Mouse (Mus musculus): ENCODE measurements around the gene Cdk14. TPM values are rescaled to one million over a fixed set of nuclear protein-coding genes. Genes with fewer than 3 reads are reported as not detected.

Cdk14 gene
- total RNA-seq, 1 experiment, result 3.5 TPM

DNA sequence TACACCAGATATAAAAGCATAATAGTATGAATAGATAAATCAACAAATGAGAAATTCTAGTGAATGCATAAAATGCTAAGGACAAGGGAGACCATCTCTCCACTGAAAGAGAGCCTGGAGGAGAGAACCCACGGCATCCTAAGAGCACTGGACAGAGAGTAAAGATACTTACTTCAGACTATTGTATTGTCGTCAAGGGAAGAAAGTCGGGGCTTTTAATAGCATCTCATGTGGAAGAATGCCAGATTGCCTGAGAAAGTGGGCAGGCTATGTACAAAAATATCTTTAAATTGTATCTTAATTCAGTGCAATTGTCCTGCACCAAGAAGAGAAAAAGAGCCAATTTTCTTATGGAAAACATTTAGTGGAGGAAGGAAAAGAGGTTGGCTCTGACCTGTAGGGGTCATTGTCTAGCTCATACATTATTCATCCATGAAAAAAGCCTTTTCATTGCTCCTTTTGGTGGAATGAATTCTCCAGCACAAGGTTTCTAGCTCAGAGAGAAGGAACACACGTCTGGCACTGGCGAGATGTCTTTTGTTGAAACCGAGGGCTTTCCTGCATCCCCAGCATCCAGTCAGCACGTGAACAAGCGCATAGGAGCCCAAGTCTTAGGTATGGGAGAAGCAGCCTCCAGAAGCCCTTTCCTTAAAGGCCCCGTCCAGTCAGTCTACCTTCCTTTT is 646.9 kb downstream of the Cdk14 start:
- no peak overlapping the region for H3K9ac ChIP-seq (ENCODE audit: insufficient read depth, low read depth, low read length, poor library complexity, severe bottlenecking)
- in situ Hi-C loops (cut with MboI; ENCODE audit: low sequenced_read_pairs in 2 of 2, unreplicated experiment in 2 of 2), result no loop called here
- H3K9me3 ChIP-seq (ENCODE audit: control insufficient read depth, insufficient read depth, low read depth, low read length), result no peaks in the 10 kb centered on the region
- no peak for DNase-seq (ENCODE audit: low read depth, low spot score)
- no peak overlapping the region for H3K4me3 ChIP-seq (ENCODE audit: insufficient read depth in 1 of 2, low read depth in 1 of 2, low read length in 2 of 2, poor library complexity in 1 of 2, severe bottlenecking in 1 of 2)
- TF ChIP-seq ZC3H11A (IDR thresholded peaks at IDR 0.05; ENCODE audit: borderline replicate concordance, low read depth, low read length), result no peak
- TF ChIP-seq HCFC1 (IDR thresholded peaks at IDR 0.05; ENCODE audit: borderline replicate concordance, insufficient read depth, low read length), result no peak
- TF ChIP-seq ZNF384 (IDR thresholded peaks at IDR 0.05; ENCODE audit: low read depth, low read length), result no peak
- TF ChIP-seq MAFK (IDR thresholded peaks at IDR 0.05; ENCODE audit: insufficient read depth, low read depth, low read length), result no peak
- TF ChIP-seq CHD2 (IDR thresholded peaks at IDR 0.05; ENCODE audit: low read depth, low read length), result no peak
- no peaks in the 10 kb centered on the region for H3K36me3 ChIP-seq (ENCODE audit: control insufficient read depth, insufficient read depth, low read length, poor library complexity, severe bottlenecking)
- H3K27ac ChIP-seq (ENCODE audit: insufficient read depth, low read depth, low read length, poor library complexity, severe bottlenecking), result no peak overlapping the region
- no peaks in the 10 kb centered on the region for H3K4me1 ChIP-seq (ENCODE audit: control insufficient read depth in 2 of 2, insufficient read depth in 2 of 2, low read length in 2 of 2, poor library complexity in 1 of 2)

DNA sequence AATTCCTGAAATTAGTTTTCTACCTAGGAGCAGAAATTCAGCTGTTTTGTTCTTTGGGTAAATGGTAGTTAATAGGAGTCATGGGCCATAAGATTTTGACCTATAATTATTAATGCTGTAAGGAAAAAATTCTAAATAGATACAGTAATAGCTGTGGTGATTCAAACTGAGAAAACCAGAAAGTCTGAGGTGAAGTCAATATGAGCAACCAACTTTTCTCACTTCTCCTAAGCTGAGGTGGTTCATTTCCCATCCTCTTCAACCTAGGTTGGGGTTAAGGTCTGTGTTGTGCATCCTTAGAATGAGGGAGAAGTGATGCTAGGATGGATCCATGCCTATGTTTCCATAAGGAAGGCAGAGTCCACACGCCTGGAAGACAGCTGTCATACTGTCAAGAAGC is 649.5 kb downstream of the Cdk14 start:
- Histone ChIP-seq H3K9me3 (ENCODE audit: control insufficient read depth, insufficient read depth, low read depth, low read length) (no peaks in the 10 kb centered on the region), H3K4me3 (ENCODE audit: insufficient read depth in 1 of 2, low read depth in 1 of 2, low read length in 2 of 2, poor library complexity in 1 of 2, severe bottlenecking in 1 of 2) (no peak overlapping the region), H3K9ac (ENCODE audit: insufficient read depth, low read depth, low read length, poor library complexity, severe bottlenecking) (no peak overlapping the region), H3K27ac (ENCODE audit: insufficient read depth, low read depth, low read length, poor library complexity, severe bottlenecking) (no peak overlapping the region), H3K36me3 (ENCODE audit: control insufficient read depth, insufficient read depth, low read length, poor library complexity, severe bottlenecking) (no peaks in the 10 kb centered on the region), H3K4me1 (ENCODE audit: control insufficient read depth in 2 of 2, insufficient read depth in 2 of 2, low read length in 2 of 2, poor library complexity in 1 of 2) (no peaks in the 10 kb centered on the region)
- DNase-seq (ENCODE audit: low read depth, low spot score), result no peak
- in situ Hi-C loops (cut with MboI; ENCODE audit: low sequenced_read_pairs in 2 of 2, unreplicated experiment in 2 of 2), result no loop called here
- TF ChIP-seq MAFK (IDR thresholded peaks at IDR 0.05; ENCODE audit: insufficient read depth, low read depth, low read length), result no peak
- no peak for TF ChIP-seq ZNF384 (IDR thresholded peaks at IDR 0.05; ENCODE audit: low read depth, low read length)
- TF ChIP-seq ZC3H11A (IDR thresholded peaks at IDR 0.05; ENCODE audit: borderline replicate concordance, low read depth, low read length), result no peak

DNA sequence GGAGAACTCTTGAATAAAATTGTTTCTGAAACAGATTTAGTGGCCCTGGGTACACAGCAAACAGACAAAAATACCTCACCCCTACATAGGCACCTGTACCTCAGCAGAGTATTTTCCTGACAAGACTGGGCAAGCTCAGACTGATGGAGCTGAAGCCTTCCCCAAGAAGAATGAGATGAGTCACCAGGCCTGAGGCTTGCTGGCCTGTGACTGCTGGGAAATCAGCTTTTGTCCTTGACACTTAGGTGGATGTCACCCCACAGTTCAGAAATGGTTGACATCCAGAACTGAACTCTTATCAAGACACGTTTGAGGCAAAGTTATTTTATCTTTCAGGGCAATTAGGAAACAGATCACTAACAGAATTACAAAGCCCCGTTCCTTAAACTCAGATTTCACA is 652.2 kb downstream of the Cdk14 start:
- H3K4me1 ChIP-seq (ENCODE audit: control insufficient read depth in 2 of 2, insufficient read depth in 2 of 2, low read length in 2 of 2, poor library complexity in 1 of 2), result no peaks in the 10 kb centered on the region

DNA sequence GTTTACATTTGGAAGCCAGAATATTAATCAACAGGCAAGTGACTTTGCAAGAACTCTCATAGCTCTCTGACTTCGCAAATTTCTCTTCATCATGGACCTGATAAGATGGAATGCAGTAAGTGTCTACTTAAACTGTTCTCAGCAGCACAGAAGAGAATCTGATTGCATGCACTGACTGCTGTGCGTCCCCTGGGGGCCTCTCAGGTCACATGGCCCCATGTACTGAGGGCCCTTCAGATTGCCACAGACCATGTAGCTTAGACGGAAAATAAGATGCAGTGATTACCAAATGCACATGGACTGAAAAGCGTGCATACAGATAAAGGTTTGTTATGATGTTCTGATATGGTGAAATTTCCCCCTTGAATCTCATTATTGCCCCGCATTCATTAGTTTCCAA is 653.4 kb downstream of the Cdk14 start:
- Histone ChIP-seq H3K9me3 (ENCODE audit: control insufficient read depth, insufficient read depth, low read depth, low read length) (no peaks in the 10 kb centered on the region), H3K9ac (ENCODE audit: insufficient read depth, low read depth, low read length, poor library complexity, severe bottlenecking) (no peak overlapping the region), H3K4me1 (ENCODE audit: control insufficient read depth in 2 of 2, insufficient read depth in 2 of 2, low read length in 2 of 2, poor library complexity in 1 of 2) (no peaks in the 10 kb centered on the region), H3K4me3 (ENCODE audit: insufficient read depth in 1 of 2, low read depth in 1 of 2, low read length in 2 of 2, poor library complexity in 1 of 2, severe bottlenecking in 1 of 2) (no peak overlapping the region), H3K36me3 (ENCODE audit: control insufficient read depth, insufficient read depth, low read length, poor library complexity, severe bottlenecking) (no peaks in the 10 kb centered on the region), H3K27ac (ENCODE audit: insufficient read depth, low read depth, low read length, poor library complexity, severe bottlenecking) (no peak overlapping the region)
- no peak for DNase-seq (ENCODE audit: low read depth, low spot score)
- in situ Hi-C loops (cut with MboI; ENCODE audit: low sequenced_read_pairs in 2 of 2, unreplicated experiment in 2 of 2), result no loop called here
- TF ChIP-seq ZC3H11A (IDR thresholded peaks at IDR 0.05; ENCODE audit: borderline replicate concordance, low read depth, low read length) (no peak), HCFC1 (IDR thresholded peaks at IDR 0.05; ENCODE audit: borderline replicate concordance, insufficient read depth, low read length) (no peak), CHD2 (IDR thresholded peaks at IDR 0.05; ENCODE audit: low read depth, low read length) (no peak), MAFK (IDR thresholded peaks at IDR 0.05; ENCODE audit: insufficient read depth, low read depth, low read length) (no peak), ZNF384 (IDR thresholded peaks at IDR 0.05; ENCODE audit: low read depth, low read length) (no peak)

More for the DNA sequence above, 652.2 kb downstream of the Cdk14 start:
- DNase-seq (ENCODE audit: low read depth, low spot score), result no peak
- in situ Hi-C loops (cut with MboI; ENCODE audit: low sequenced_read_pairs in 2 of 2, unreplicated experiment in 2 of 2), result no loop called here
- Histone ChIP-seq H3K27ac (ENCODE audit: insufficient read depth, low read depth, low read length, poor library complexity, severe bottlenecking) (no peak overlapping the region), H3K9ac (ENCODE audit: insufficient read depth, low read depth, low read length, poor library complexity, severe bottlenecking) (no peak overlapping the region), H3K4me3 (ENCODE audit: insufficient read depth in 1 of 2, low read depth in 1 of 2, low read length in 2 of 2, poor library complexity in 1 of 2, severe bottlenecking in 1 of 2) (no peak overlapping the region), H3K36me3 (ENCODE audit: control insufficient read depth, insufficient read depth, low read length, poor library complexity, severe bottlenecking) (no peaks in the 10 kb centered on the region), H3K9me3 (ENCODE audit: control insufficient read depth, insufficient read depth, low read depth, low read length) (no peaks in the 10 kb centered on the region)
- TF ChIP-seq ZNF384 (IDR thresholded peaks at IDR 0.05; ENCODE audit: low read depth, low read length) (no peak), MAFK (IDR thresholded peaks at IDR 0.05; ENCODE audit: insufficient read depth, low read depth, low read length) (no peak), HCFC1 (IDR thresholded peaks at IDR 0.05; ENCODE audit: borderline replicate concordance, insufficient read depth, low read length) (no peak), ZC3H11A (IDR thresholded peaks at IDR 0.05; ENCODE audit: borderline replicate concordance, low read depth, low read length) (no peak), CHD2 (IDR thresholded peaks at IDR 0.05; ENCODE audit: low read depth, low read length) (no peak)

DNA sequence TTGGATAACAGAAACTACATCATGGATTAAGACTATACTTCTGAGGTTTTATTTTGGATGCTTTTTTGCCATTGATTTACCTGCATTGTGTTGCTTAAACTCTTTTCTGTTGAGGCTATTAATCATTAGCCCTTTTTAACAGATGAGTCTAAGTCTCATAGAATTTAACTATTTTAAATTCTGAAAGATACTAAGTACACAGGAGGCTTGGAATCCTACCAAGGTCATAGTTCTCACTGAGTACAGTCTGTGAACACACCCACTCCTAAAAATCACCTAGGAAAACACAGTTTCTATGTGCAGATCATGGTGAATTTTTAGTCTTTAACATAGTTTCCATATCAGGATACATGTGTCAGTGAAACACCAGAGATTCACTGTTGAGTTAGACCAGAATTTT is 658.2 kb downstream of the Cdk14 start:
- Histone ChIP-seq H3K4me1 (ENCODE audit: control insufficient read depth in 2 of 2, insufficient read depth in 2 of 2, low read length in 2 of 2, poor library complexity in 1 of 2) (no peaks in the 10 kb centered on the region), H3K4me3 (ENCODE audit: insufficient read depth in 1 of 2, low read depth in 1 of 2, low read length in 2 of 2, poor library complexity in 1 of 2, severe bottlenecking in 1 of 2) (no peak overlapping the region), H3K9ac (ENCODE audit: insufficient read depth, low read depth, low read length, poor library complexity, severe bottlenecking) (no peak overlapping the region), H3K27ac (ENCODE audit: insufficient read depth, low read depth, low read length, poor library complexity, severe bottlenecking) (no peak overlapping the region), H3K9me3 (ENCODE audit: control insufficient read depth, insufficient read depth, low read depth, low read length) (no peaks in the 10 kb centered on the region), H3K36me3 (ENCODE audit: control insufficient read depth, insufficient read depth, low read length, poor library complexity, severe bottlenecking) (no peaks in the 10 kb centered on the region)
- TF ChIP-seq ZNF384 (IDR thresholded peaks at IDR 0.05; ENCODE audit: low read depth, low read length) (no peak), CHD2 (IDR thresholded peaks at IDR 0.05; ENCODE audit: low read depth, low read length) (no peak), HCFC1 (IDR thresholded peaks at IDR 0.05; ENCODE audit: borderline replicate concordance, insufficient read depth, low read length) (no peak), MAFK (IDR thresholded peaks at IDR 0.05; ENCODE audit: insufficient read depth, low read depth, low read length) (no peak), ZC3H11A (IDR thresholded peaks at IDR 0.05; ENCODE audit: borderline replicate concordance, low read depth, low read length) (no peak)
- in situ Hi-C loops (cut with MboI; ENCODE audit: low sequenced_read_pairs in 2 of 2, unreplicated experiment in 2 of 2), result no loop called here
- no peak for DNase-seq (ENCODE audit: low read depth, low spot score)

All from ES-E14 (cell line).